Mouse (Mus musculus) heart, postnatal 25 days (tissue): ENCODE data around the gene Tecr. TPM values are rescaled to one million over a fixed set of nuclear protein-coding genes. Genes with fewer than 3 reads are reported as not detected.
"Not testable (repeated sequence)": the region's sequence is repeated elsewhere in the genome, so short reads cannot be mapped to it uniquely, and the experiment has no call there.

Source experiments
- DNase-seq: peaks from one replicate; pipeline ENCODE4 v3.0.0; 2022; ENCODE audit warnings: low spot score
- intact Hi-C: fragments of 180-260 bp; cut with DNase I; formaldehyde crosslinking; loops from one replicate; pipeline ENCODE4 v1.15.1; 2025
- total RNA-seq, 2 experiments: library from RNA; stranded (reverse); gene quantifications; 2 replicates each; pipeline ENCODE4 v1.2.3; 2021

Tecr gene
- total RNA-seq, 2 experiments from 2014 or later: 381 to 389 TPM

DNA sequence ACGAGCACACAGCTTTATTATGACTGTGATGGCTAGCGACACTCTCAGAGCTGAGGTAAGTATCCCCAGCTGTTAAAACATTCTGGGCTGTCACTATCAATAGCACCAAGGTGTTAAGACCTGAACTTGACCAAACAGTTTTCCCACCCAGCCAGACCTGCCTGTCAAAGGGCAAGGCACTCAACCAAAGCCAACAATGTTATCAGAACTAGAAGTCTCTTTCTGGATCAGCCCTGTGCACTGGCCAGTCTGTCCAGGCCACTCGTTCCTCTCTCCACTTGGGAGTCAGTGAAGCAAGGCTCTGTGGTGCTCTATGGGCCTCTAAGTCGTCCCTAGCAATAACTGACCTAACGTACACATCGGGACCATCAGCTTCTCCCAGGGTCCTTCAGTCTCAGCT is 20.1 kb downstream of the Tecr start:
- intact Hi-C loops: no loop called here

GRCm38 (mm10) chr8:83585333-83585732 is 22.4 kb downstream of the Tecr start:
- DNase-seq: no peak
- intact Hi-C loops: no loop called here

More for the DNA sequence above, 20.1 kb downstream of the Tecr start:
- no peak for DNase-seq

- intact Hi-C loops: no loop called here
- DNase-seq: no peak
Observed at GRCm38 (mm10) chr8:83584771-83585170, 23.0 kb downstream of the Tecr start.

GRCm38 (mm10) chr8:83583236-83583635 is 24.5 kb downstream of the Tecr start:
- DNase-seq: no peak
- intact Hi-C loops: no loop called here

- intact Hi-C loops: no loop called here
- DNase-seq: no peak
Observed at GRCm38 (mm10) chr8:83582226-83582625, 25.5 kb downstream of the Tecr start.

GRCm38 (mm10) chr8:83580826-83581225 is 26.9 kb downstream of the Tecr start:
- intact Hi-C loops: no loop called here
- no peak for DNase-seq

- DNase-seq: no peak
- intact Hi-C loops: no loop called here
Observed at GRCm38 (mm10) chr8:83579676-83580075, 28.1 kb downstream of the Tecr start.

GRCm38 (mm10) chr8:83578131-83579055 is 29.4 kb downstream of the Tecr start:
- intact Hi-C loops: no loop called here
- no peak for DNase-seq

GRCm38 (mm10) chr8:83577384-83577791 is 30.4 kb downstream of the Tecr start:
- intact Hi-C loops: no loop called here
- no peak for DNase-seq

DNA sequence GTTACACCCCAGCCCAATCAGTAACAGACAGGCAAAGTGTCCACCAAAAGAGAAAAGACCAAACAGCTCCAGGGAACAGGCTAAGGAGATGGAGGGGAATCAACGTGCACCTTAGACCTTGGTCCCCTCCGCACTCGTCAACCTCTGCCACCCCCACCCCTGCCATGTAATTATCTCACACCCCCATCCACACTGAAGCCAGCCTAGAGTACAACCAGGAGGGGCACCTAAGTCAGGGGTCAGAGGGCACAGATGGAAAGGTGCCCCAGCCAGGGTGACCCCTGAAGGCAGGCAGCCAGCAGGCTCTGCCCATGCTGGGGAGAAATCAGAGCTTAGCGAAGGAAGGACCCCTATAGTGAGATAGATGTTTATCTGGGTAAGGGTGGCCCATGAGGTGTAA is 30.9 kb downstream of the Tecr start:
- DNase-seq: no peak

GRCm38 (mm10) chr8:83576516-83576895 is 31.3 kb downstream of the Tecr start:
- intact Hi-C loops: no loop called here
- no peak for DNase-seq

More for the DNA sequence above, 30.9 kb downstream of the Tecr start:
- intact Hi-C loops: no loop called here

GRCm38 (mm10) chr8:83575561-83576515 is 31.9 kb downstream of the Tecr start:
- intact Hi-C loops: no loop called here
- no peak for DNase-seq

GRCm38 (mm10) chr8:83574631-83575315 is 33.0 kb downstream of the Tecr start:
- no peak for DNase-seq
- intact Hi-C loops: no loop called here

- intact Hi-C loops: no loop called here
- no peak for DNase-seq
Observed at GRCm38 (mm10) chr8:83573140-83573875, 34.5 kb downstream of the Tecr start.

DNA sequence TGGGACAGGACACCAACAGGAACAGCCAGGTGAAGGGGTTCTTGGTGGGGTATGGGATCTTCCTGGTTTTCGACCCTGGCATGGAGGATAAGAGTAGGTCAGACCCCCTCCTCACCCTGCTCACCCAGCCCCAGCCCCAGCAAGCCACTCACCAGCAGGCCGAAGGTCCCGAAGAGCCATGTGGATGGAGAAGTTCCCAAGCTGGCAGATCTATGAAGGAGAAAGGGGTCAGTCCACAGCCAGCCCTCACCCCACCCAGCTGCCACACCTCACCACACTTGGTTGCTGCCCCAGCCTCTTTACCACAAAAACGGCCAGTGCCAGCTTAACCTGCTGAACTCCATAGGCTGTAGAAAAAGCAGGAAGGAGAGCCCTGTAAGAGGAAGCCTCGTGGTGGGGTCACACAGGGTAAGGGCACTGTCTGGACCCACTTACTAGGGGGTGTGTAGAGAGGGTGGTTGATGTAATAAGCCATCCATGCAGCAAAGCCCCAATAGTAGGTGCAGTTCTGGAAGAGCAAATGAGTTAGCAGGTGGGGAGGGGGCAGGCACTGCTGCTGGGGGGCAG is 35.4 kb downstream of the Tecr start:
- intact Hi-C loops: no loop called here
- no peak for DNase-seq

DNA sequence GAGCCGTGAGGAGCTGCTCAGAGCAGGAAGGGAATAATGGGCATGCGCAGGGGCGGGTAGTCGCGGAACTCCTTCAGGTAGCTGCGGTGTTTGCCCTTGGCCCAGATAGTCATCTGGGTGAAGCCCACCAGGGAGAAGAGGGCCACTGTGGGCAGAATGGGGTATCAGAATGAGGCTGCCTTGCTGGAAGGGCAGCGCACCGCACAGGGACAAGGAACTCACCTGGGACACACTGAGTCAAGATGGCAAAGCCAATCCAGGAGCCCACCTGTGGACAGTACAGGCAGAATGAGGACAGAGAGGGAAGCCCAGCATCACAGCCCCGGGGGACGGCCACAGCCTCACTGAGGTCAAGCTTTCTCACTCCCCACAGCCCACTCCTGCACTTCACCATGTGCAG is 36.0 kb downstream of the Tecr start:
- intact Hi-C loops: no loop called here
- no peak for DNase-seq

DNA sequence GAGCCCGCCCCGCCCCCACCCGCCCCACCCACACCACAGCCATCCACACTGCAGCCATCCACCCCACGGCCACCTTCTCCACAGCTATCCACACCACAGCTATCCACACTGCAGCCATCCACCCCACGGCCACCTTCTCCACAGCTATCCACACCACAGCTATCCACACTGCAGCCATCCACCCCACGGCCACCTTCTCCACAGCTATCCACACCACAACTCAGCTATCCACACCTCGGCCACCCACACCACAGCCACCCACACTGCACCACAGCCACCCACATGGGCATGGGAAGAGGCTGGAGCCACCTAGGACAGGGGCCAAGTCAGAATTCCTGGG is 36.8 kb downstream of the Tecr start:
- DNase-seq, intact Hi-C loops: not testable (repeated sequence)

DNA sequence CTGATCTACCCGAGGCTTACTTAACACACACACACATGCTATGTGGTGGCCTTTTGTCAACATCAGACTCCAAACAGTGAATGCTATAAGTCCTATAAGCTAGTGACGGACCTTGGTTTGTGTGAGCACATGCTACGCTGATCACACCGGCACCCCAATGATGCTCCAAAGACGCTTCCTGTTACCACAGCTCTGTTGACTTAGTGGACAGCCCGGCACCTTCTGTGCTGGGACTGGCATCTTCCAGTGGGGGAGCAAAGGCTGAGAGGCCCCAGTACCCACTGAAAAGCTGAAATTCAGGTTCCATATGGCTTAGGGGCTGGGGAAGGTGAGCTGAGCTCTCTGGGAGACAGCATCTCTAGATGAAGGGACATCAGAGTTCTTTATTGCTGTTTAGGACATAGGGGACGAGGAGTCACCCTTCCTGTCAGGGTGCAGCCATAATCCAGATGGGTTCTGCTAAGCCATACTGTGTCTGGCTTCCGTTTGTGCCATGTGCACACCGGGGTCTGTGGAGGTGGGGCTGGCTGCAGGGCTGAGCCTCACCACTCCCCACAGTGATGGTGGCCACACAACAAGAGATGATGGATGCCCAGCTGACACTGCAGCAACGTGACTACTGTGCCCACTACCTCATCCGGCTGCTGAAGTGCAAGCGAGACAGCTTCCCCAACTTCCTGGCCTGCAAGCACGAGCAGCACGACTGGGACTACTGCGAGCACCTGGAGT is 37.3 kb downstream of the Tecr start:
- DNase-seq: no peak
- intact Hi-C loops: no loop called here
